Mouse (Mus musculus): ENCODE measurements at regions not wholly inside any gene's neighbourhood (a gene's known extent, or its start where the extent isn't known, plus 50 kb on each side); places are given as distances from the start of the nearest gene placed in this dataset.

GRCm38 (mm10) chr16:15254669-15255068, 62.6 kb upstream of the Gm21897 start:
- no peaks in the 10 kb centered on the region for H3K79me2 ChIP-seq (ENCODE audit: control insufficient read depth, insufficient read depth, low read length, poor library complexity)
- no peak for TF ChIP-seq KAT2A (conservative IDR thresholded peaks at IDR 0.05; ENCODE audit: low read depth, low read length)
- no peaks in the 10 kb centered on the region for H3K36me3 ChIP-seq (ENCODE audit: control insufficient read depth in 1 of 2, insufficient read depth in 2 of 2, low read length in 2 of 2)
- no peaks in the 10 kb centered on the region for H3K9me3 ChIP-seq (replicated peaks; ENCODE audit: insufficient read depth, low read length)
- no peak for DNase-seq (ENCODE audit: low read depth, low spot score)
- H3K4me3 ChIP-seq (ENCODE audit: control insufficient read depth in 1 of 2, insufficient read depth in 1 of 2, low read depth in 2 of 2, low read length in 2 of 2): no peak overlapping the region
- no peaks in the 10 kb centered on the region for H3K4me1 ChIP-seq (ENCODE audit: control insufficient read depth in 1 of 2, insufficient read depth in 2 of 2, low read length in 2 of 2)
- H3K9ac ChIP-seq (ENCODE audit: control insufficient read depth, low read depth, low read length, poor library complexity, severe bottlenecking): no peak overlapping the region
- H3K27ac ChIP-seq (ENCODE audit: control insufficient read depth, low read depth, low read length): no peak overlapping the region
- H3K27me3 ChIP-seq (ENCODE audit: control insufficient read depth in 1 of 2, insufficient read depth in 2 of 2, low read length in 2 of 2): no peaks in the 10 kb centered on the region

DNA sequence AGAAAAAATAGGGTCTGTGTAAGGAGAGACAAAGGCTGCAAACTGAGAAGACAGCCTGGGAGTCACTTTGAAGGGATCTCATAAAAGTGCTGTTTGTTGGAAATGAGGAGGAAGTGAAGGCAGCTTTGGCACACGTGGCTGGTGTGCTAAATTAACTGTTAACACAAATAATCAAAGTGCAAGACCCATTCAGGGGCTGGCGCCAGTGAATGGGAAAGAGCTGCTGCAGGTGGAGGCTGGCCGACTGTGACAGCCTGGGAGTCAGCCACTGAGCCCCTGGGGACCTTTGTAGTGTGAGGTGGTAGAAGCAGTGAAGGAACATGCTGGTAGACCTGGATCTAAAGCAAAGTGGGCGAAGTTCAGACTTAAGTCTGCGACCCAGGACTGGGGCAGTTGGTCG, 57.8 kb upstream of the Gm21897 start:
- H3K9me3 ChIP-seq (replicated peaks; ENCODE audit: insufficient read depth, low read length): no peaks in the 10 kb centered on the region
- H3K9ac ChIP-seq (ENCODE audit: control insufficient read depth, low read depth, low read length, poor library complexity, severe bottlenecking): no peak overlapping the region
- no peak overlapping the region for H3K4me3 ChIP-seq (ENCODE audit: control insufficient read depth in 1 of 2, insufficient read depth in 1 of 2, low read depth in 2 of 2, low read length in 2 of 2)
- H3K36me3 ChIP-seq (ENCODE audit: control insufficient read depth in 1 of 2, insufficient read depth in 2 of 2, low read length in 2 of 2): no peaks in the 10 kb centered on the region
- no peaks in the 10 kb centered on the region for H3K79me2 ChIP-seq (ENCODE audit: control insufficient read depth, insufficient read depth, low read length, poor library complexity)
- H3K27me3 ChIP-seq (ENCODE audit: control insufficient read depth in 1 of 2, insufficient read depth in 2 of 2, low read length in 2 of 2): no peaks in the 10 kb centered on the region
- H3K4me1 ChIP-seq (ENCODE audit: control insufficient read depth in 1 of 2, insufficient read depth in 2 of 2, low read length in 2 of 2): no peaks in the 10 kb centered on the region
- no peak for DNase-seq (ENCODE audit: low read depth, low spot score)
- TF ChIP-seq POLR2AphosphoS2 (IDR thresholded peaks at IDR 0.05; ENCODE audit: low read length) (no peak), MXI1 (IDR thresholded peaks at IDR 0.05; ENCODE audit: low read depth, low read length) (no peak), MAX (IDR thresholded peaks at IDR 0.05; ENCODE audit: low read length) (no peak), MYB (IDR thresholded peaks at IDR 0.05; ENCODE audit: low read depth, low read length) (no peak), SIN3A (IDR thresholded peaks at IDR 0.05; ENCODE audit: low read length) (no peak), RCOR1 (IDR thresholded peaks at IDR 0.05; ENCODE audit: low read depth, low read length) (no peak), ETS1 (IDR thresholded peaks at IDR 0.05; ENCODE audit: low read depth, low read length) (no peak), GATA1 (IDR thresholded peaks at IDR 0.05; ENCODE audit: low read depth, low read length) (no peak), CHD1 (IDR thresholded peaks at IDR 0.05; ENCODE audit: low read depth, low read length) (no peak), NRF1 (IDR thresholded peaks at IDR 0.05; ENCODE audit: insufficient read depth, low read depth, low read length, poor library complexity, severe bottlenecking) (no peak), BHLHE40 (IDR thresholded peaks at IDR 0.05; ENCODE audit: borderline replicate concordance, low read depth, low read length) (no peak), ZMIZ1 (IDR thresholded peaks at IDR 0.05; ENCODE audit: low read depth, low read length) (no peak), MAFK (IDR thresholded peaks at IDR 0.05; ENCODE audit: borderline replicate concordance, low read depth, low read length) (no peak)
- no peak overlapping the region for H3K27ac ChIP-seq (ENCODE audit: control insufficient read depth, low read depth, low read length)

DNA sequence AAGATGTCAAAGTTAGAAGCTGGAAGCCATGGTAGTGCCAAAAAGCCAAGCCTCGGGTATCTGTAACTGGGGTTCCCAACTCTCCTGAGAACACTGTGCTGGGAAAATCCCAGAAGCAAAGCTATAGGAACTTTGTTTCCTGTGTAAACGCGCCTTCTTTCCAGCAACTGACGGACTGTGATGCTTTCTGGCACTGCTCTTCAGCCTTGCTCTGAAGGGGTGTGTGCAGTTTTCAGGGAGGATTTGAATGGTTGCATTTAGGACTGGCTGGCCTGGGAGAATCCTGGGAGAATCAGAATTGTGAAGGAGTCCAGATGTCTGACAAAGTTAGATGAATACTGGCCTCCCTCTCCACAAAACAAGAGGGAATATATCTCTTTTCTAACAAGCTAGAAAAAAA, 57.2 kb upstream of the Gm21897 start:
- no peak overlapping the region for H3K9ac ChIP-seq (ENCODE audit: control insufficient read depth, low read depth, low read length, poor library complexity, severe bottlenecking)
- no peaks in the 10 kb centered on the region for H3K36me3 ChIP-seq (ENCODE audit: control insufficient read depth in 1 of 2, insufficient read depth in 2 of 2, low read length in 2 of 2)
- no peak overlapping the region for H3K4me3 ChIP-seq (ENCODE audit: control insufficient read depth in 1 of 2, insufficient read depth in 1 of 2, low read depth in 2 of 2, low read length in 2 of 2)
- H3K27ac ChIP-seq (ENCODE audit: control insufficient read depth, low read depth, low read length): no peak overlapping the region
- H3K9me3 ChIP-seq (replicated peaks; ENCODE audit: insufficient read depth, low read length): no peaks in the 10 kb centered on the region
- no peaks in the 10 kb centered on the region for H3K27me3 ChIP-seq (ENCODE audit: control insufficient read depth in 1 of 2, insufficient read depth in 2 of 2, low read length in 2 of 2)
- H3K79me2 ChIP-seq (ENCODE audit: control insufficient read depth, insufficient read depth, low read length, poor library complexity): no peaks in the 10 kb centered on the region
- H3K4me1 ChIP-seq (ENCODE audit: control insufficient read depth in 1 of 2, insufficient read depth in 2 of 2, low read length in 2 of 2): no peaks in the 10 kb centered on the region
- no peak for TF ChIP-seq MXI1 (IDR thresholded peaks at IDR 0.05; ENCODE audit: low read depth, low read length)
- no peak for TF ChIP-seq MAZ (IDR thresholded peaks at IDR 0.05; ENCODE audit: low read depth, low read length)
- TF ChIP-seq JUND (IDR thresholded peaks at IDR 0.05; ENCODE audit: low read depth, low read length): no peak
- TF ChIP-seq ZC3H11A (IDR thresholded peaks at IDR 0.05; ENCODE audit: low read depth, low read length): no peak
- TF ChIP-seq ETS1 (IDR thresholded peaks at IDR 0.05; ENCODE audit: low read depth, low read length): no peak
- no peak for TF ChIP-seq RAD21 (IDR thresholded peaks at IDR 0.05; ENCODE audit: low read depth, low read length)
- no peak for TF ChIP-seq TBP (IDR thresholded peaks at IDR 0.05; ENCODE audit: low read depth, low read length)
- TF ChIP-seq ELF1 (IDR thresholded peaks at IDR 0.05; ENCODE audit: low read depth, low read length): no peak
- no peak for TF ChIP-seq GATA1 (IDR thresholded peaks at IDR 0.05; ENCODE audit: low read depth, low read length)
- no peak for TF ChIP-seq CHD1 (IDR thresholded peaks at IDR 0.05; ENCODE audit: low read depth, low read length)
- no peak for TF ChIP-seq CTCF (IDR thresholded peaks at IDR 0.05 in 2 of 3, conservative IDR thresholded peaks at IDR 0.05 in 1 of 3; ENCODE audit: control insufficient read depth in 1 of 3, insufficient read depth in 1 of 3, low read depth in 2 of 3, low read length in 3 of 3, poor library complexity in 1 of 3, severe bottlenecking in 1 of 3)
- no peak for TF ChIP-seq USF2 (IDR thresholded peaks at IDR 0.05; ENCODE audit: borderline replicate concordance in 1 of 2, insufficient read depth in 1 of 2, low read depth in 1 of 2, low read length in 2 of 2)
- no peak for DNase-seq (ENCODE audit: low read depth, low spot score)
